In the genomic region with DNA sequence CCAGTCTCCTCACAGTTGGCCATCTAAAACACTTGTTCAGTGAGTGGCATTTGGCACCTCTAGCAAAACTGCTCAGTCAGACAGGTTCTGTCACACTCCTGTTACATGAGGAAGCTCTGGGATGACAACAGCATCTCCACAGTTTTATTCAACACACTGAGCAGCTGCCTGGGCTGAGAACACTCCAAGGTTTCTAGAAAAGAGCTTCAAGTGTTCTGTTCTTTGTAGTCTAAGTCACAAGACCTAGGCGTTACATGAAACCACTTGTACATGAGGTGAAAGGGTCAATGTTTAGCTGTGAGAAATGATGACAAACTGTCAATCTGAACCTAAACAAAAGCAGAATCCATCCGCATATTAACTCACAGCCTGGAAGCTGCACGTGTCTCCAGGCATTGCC, we compare ENCODE assay signal across 18 mouse cellular contexts.
"Had no signal": no experiment of that assay in that cellular context is flagged by ENCODE, and none has a peak within 500 bp of the region (broad histone marks: within the 10 kb centered on the region; RNA-seq: fewer than 3 reads in every experiment).

No protein-coding gene starts in this region.

- DNase-seq: lung, postnatal 14 days; midbrain, embryonic 14.5 days; retina, postnatal 1 day; right cerebral cortex, adult 18-20 months; right cerebral cortex, postnatal 25 days; right cerebral cortex, postnatal 4 days; spleen, adult 18-20 months; thymus, adult 18-20 months; thymus, postnatal 14 days; thymus, postnatal 36 days had no signal

- H3K9ac ChIP-seq: liver, embryonic 14.5 days; lung, embryonic 15.5 days; midbrain, embryonic 12.5 days; neural tube, embryonic 13.5 days; neural tube, embryonic 15.5 days had no signal

- H3K27ac ChIP-seq: liver, embryonic 14.5 days; lung, embryonic 15.5 days; midbrain, embryonic 10.5 days; midbrain, embryonic 12.5 days; neural tube, embryonic 13.5 days; neural tube, embryonic 15.5 days had no signal

- H3K4me3 ChIP-seq: lung, embryonic 15.5 days; midbrain, embryonic 10.5 days; midbrain, embryonic 12.5 days; myocyte; neural tube, embryonic 13.5 days; neural tube, embryonic 15.5 days had no signal

- H3K27me3 ChIP-seq: lung, embryonic 15.5 days; midbrain, embryonic 12.5 days; neural tube, embryonic 13.5 days; neural tube, embryonic 15.5 days had no signal

- H3K4me1 ChIP-seq: midbrain, embryonic 10.5 days; midbrain, embryonic 12.5 days; neural tube, embryonic 15.5 days had no signal

- H3K9me3 ChIP-seq: lung, embryonic 15.5 days; midbrain, embryonic 10.5 days; midbrain, embryonic 12.5 days; neural tube, embryonic 13.5 days; neural tube, embryonic 15.5 days had no signal

- ATAC-seq: midbrain, embryonic 16.5 days had no signal

- H3K36me3 ChIP-seq: lung, embryonic 15.5 days; midbrain, embryonic 10.5 days; midbrain, embryonic 12.5 days; neural tube, embryonic 13.5 days; neural tube, embryonic 15.5 days had no signal

- H3K4me2 ChIP-seq: lung, embryonic 15.5 days; midbrain, embryonic 12.5 days; neural tube, embryonic 13.5 days; neural tube, embryonic 15.5 days had no signal
